Mouse (Mus musculus): ENCODE measurements around the gene Lrwd1.

GRCm38 (mm10) chr5:136140057-136140482 is 4.2 kb upstream of the Lrwd1 start:
- TF ChIP-seq POLR2A (IDR thresholded peaks at IDR 0.05; ENCODE audit: insufficient read depth, low read depth, low read length) (no peak), CTCF (IDR thresholded peaks at IDR 0.05; ENCODE audit: insufficient read depth, low read depth, low read length) (no peak)
